Mouse (Mus musculus): ENCODE data around the gene Adarb2. TPM values are rescaled to one million over a fixed set of nuclear protein-coding genes. Genes with fewer than 3 reads are reported as not detected.

Gene Adarb2
- polyA plus RNA-seq, 1 experiment from 2014 or later, result 13.2 TPM

DNA sequence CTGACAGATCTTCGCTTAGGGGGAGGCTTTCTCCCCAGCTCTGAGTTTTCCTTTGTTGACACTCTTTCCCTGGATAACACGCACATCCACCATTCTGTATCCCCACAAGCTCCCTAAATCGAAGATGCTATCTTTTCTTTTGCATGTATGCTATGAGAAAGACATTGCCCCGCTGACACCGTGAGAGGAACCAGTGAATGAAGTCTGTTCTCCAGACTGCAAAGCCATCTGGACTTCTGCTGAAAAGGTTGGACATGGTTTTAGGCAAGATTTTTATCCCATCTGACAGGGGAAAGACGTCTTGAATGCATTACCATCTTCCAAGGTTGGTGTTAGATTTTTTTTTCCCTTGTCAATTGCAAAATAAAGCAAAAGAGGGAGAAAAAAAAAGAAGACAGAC lies 426.9 kb downstream of the Adarb2 start:
- Histone ChIP-seq H3K9me3 (no peaks in the 10 kb centered on the region), H3K4me3 (replicated peaks) (no peak overlapping the region), H3K4me1 (peaks cover 7% of the 10 kb centered on the region), H3K27me3 (no peaks in the 10 kb centered on the region), H3K27ac (no peak overlapping the region), H3K9ac (no peak overlapping the region), H3K4me2 (no peak overlapping the region), H3K36me3 (replicated peaks) (no peaks in the 10 kb centered on the region)
- ATAC-seq (ENCODE audit: low FRiP score), result no peak
- 85% methylated on average over 6 of the region's 6 CpGs for WGBS

DNA sequence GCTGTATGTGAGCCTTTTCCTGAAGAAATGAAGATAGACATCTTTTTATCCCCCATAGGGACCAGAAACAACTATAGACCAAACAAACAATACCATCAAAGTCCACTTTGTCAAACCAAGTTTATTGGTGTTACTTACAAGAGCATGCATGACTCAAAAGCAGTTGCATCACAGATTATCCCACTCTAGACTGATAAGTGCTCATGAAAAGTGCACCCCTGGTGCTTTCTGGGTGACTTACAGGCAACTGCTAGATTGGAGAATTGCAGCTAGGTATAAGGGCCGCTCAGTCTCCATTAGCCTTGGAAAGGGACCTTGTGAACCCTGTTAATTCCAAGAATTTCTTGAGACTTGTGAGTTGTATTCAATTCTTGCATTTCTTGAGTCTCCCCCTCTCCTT lies 429.0 kb downstream of the Adarb2 start:
- no peak for ATAC-seq (ENCODE audit: low FRiP score)
- Histone ChIP-seq H3K36me3 (replicated peaks) (no peaks in the 10 kb centered on the region), H3K4me1 (peaks cover 7% of the 10 kb centered on the region), H3K9ac (no peak overlapping the region), H3K9me3 (no peaks in the 10 kb centered on the region), H3K4me2 (no peak overlapping the region), H3K4me3 (replicated peaks) (no peak overlapping the region), H3K27ac (no peak overlapping the region), H3K27me3 (no peaks in the 10 kb centered on the region)
- WGBS, result 91% methylated on average over 1 of the region's 1 CpGs

DNA sequence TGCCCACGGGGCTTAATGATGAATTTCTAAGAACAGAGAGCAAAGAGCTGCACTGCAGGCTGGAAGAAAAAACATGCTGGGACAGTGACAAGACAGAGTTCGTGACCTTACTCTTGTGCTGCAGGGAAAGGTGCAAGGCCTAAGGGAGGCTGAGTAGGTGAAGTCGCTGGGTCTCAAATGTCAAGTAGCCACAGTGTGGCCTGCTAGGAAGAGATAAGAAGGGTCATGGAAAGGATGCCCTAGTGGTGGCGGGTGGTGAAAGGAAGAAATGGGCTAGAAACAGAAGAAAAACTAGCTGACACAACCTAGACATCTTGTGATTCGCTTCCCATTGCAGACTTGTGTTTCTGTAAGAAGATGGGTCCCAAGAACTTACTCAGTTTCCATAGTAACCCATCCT lies 429.4 kb downstream of the Adarb2 start:
- Histone ChIP-seq H3K4me2 (no peak overlapping the region), H3K27me3 (no peaks in the 10 kb centered on the region), H3K4me1 (peaks cover 7% of the 10 kb centered on the region), H3K27ac (no peak overlapping the region), H3K9ac (no peak overlapping the region), H3K36me3 (replicated peaks) (no peaks in the 10 kb centered on the region), H3K4me3 (replicated peaks) (no peak overlapping the region), H3K9me3 (no peaks in the 10 kb centered on the region)
- 77% methylated on average over 5 of the region's 5 CpGs for WGBS
- no peak for ATAC-seq (ENCODE audit: low FRiP score)

DNA sequence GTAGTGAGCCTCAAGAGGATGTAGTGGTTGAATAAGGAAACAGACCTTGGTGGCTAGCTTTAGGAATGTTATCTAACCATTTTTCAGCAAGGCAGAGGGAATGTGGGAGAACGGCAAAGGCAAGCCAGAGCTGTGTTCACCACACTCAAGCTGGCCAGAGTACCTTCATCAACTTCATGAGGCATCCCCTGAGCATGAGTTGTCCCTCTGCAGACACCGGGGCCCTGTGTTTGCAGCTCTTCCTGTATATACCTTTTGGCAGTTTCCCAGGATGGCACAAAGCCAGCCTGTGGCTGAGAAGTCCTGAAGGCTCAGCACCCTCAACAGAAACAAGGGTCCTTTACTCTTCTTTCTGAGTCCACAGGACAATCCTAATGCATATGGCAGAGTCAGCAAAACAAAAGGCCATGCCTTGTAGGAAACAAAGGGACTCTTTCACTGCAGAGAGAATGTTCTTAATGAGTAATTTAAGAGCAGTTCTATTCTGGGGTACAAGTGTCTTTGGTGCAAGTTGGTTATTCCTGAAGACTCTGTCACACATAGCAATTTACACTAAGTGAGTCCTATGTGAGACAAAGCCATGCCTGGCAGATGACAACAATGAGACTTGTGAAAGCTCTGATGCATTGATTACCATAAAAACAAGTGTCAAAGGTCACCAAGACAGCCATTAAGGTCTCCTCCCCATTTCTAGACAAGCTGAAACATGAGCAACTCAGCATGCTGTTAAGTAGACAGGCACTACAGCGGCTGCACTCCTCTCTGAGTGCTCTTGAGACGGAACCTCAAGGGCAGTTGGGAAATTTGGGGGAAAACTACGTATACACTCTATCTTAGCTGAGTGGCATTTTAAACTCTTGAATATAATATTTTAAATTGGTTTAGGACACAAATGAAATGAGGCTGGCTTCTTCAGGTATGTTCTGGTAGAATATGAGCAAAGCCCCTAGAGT lies 431.0 kb downstream of the Adarb2 start:
- ATAC-seq (ENCODE audit: low FRiP score), result no peak
- H3K36me3 ChIP-seq (replicated peaks), result no peaks in the 10 kb centered on the region
- H3K27me3 ChIP-seq, result no peaks in the 10 kb centered on the region
- no peak overlapping the region for H3K4me3 ChIP-seq (replicated peaks)
- peaks cover 7% of the 10 kb centered on the region for H3K4me1 ChIP-seq
- H3K27ac ChIP-seq, result no peak overlapping the region
- 72% methylated on average over 5 of the region's 5 CpGs for WGBS
- no peak overlapping the region for H3K9ac ChIP-seq
- no peak overlapping the region for H3K4me2 ChIP-seq
- no peaks in the 10 kb centered on the region for H3K9me3 ChIP-seq

DNA sequence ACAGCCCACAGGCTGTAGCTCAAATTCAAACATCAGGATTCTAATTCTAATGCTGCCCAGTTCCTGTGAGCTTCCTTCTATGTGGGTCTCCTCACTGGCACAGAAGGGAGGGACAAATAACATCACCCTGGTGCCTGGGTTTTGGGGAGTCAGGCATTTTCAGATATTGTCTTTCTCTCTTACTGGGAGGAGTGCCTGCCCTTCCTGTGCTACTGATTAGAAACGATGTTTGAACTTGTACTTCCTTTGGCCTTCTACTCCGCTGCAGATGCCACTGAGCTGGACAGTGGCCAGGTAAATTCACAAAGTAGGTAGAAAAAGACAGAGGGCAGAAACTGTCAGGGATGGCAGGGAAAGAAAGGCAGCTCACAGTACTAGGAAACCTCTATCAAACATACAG lies 439.4 kb downstream of the Adarb2 start:
- H3K4me3 ChIP-seq (replicated peaks), result no peak overlapping the region
- no peak overlapping the region for H3K27ac ChIP-seq
- no peak overlapping the region for H3K4me2 ChIP-seq
- no peaks in the 10 kb centered on the region for H3K27me3 ChIP-seq
- no peaks in the 10 kb centered on the region for H3K36me3 ChIP-seq (replicated peaks)
- ATAC-seq (ENCODE audit: low FRiP score), result no peak
- no peaks in the 10 kb centered on the region for H3K4me1 ChIP-seq
- no peak overlapping the region for H3K9ac ChIP-seq
- H3K9me3 ChIP-seq, result no peaks in the 10 kb centered on the region
- WGBS, result 89% methylated on average over 2 of the region's 2 CpGs

DNA sequence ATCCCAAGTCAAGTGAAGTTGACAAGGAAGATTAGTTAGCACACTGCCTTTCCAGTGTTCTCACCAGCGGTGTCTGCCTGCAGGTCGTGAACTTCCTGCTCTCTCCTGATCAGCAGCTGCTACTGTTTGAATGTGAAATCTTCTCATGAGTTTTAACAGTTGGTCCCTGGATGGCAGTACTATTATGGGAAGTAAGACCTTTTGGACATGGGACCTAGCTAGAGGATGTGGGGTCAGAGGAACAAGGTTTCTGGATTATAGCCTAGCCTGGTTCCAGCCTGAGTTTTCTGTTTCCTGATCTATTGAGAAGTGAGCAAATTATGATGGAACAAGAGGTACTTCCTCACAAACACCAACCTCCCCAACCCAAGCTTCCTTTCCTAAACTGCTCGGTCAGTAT lies 441.3 kb downstream of the Adarb2 start:
- Histone ChIP-seq H3K4me2 (no peak overlapping the region), H3K9ac (no peak overlapping the region), H3K4me1 (no peaks in the 10 kb centered on the region), H3K27me3 (no peaks in the 10 kb centered on the region), H3K9me3 (no peaks in the 10 kb centered on the region), H3K36me3 (replicated peaks) (no peaks in the 10 kb centered on the region), H3K4me3 (replicated peaks) (no peak overlapping the region), H3K27ac (no peak overlapping the region)
- 95% methylated on average over 3 of the region's 3 CpGs for WGBS
- no peak for ATAC-seq (ENCODE audit: low FRiP score)

DNA sequence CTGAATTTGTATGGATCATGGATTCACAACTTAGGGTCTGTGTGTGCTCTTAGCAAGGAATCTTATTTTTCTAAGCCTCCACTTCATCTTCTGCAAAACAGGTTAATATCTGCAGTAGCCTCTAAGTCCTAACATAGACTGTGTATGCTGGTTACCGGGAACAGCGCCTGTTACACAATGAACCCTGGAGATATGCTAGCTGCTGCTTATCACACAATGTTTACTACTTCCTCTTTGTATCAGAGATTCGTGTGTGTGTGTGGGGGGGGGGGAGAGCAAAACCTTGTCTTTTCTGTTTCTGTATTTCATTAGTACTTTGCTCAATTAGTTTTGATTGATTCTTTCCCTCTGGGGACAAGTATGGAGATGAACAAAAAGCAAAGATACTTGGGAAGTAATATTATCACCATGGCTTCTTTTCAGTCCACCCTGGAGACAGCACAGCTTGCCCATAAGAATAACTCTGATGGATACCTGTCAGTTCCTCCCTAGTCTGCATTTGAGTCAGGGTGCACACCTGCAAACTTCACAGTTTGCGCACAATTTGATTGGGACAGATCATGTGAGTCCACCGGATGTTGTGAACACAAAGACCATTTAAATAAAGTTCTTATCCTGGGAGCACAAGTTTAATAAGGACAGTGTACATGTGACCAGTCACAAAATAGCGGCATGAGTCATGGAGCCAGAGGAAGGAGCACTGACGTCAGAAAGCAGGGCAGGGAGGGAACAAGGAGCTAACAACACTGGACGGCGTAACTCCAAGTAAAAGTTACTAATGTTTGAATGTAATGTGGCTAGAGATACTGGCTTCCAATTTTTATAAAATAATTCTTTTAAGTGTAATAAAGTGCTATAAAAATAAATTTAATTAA lies 442.4 kb downstream of the Adarb2 start:
- no peaks in the 10 kb centered on the region for H3K27me3 ChIP-seq
- H3K36me3 ChIP-seq (replicated peaks), result no peaks in the 10 kb centered on the region
- H3K4me1 ChIP-seq, result no peaks in the 10 kb centered on the region
- no peak overlapping the region for H3K4me3 ChIP-seq (replicated peaks)
- ATAC-seq (ENCODE audit: low FRiP score), result no peak
- H3K9ac ChIP-seq, result no peak overlapping the region
- H3K9me3 ChIP-seq, result no peaks in the 10 kb centered on the region
- no peak overlapping the region for H3K27ac ChIP-seq
- no peak overlapping the region for H3K4me2 ChIP-seq
- 88% methylated on average over 9 of the region's 9 CpGs for WGBS

DNA sequence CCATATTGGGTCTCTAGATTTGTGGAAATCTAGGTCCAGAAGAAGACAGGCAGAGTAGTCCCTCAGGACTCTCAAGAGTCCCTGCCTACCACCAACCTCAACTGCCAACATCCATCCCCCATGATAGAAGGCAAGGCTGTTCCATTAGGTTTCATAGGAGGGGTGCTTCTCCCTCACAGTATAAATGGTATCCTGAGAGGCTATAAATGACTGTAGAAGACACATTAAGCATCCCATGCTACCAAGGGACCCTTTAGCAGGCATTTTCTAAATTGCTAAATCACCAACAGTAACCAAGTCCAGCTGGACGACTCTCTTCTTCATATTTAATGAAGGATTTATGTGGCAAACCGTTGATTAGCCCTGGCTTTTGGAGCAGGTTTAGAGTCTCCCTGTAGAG lies 446.6 kb downstream of the Adarb2 start:
- Histone ChIP-seq H3K27me3 (no peaks in the 10 kb centered on the region), H3K9me3 (no peaks in the 10 kb centered on the region), H3K36me3 (replicated peaks) (no peaks in the 10 kb centered on the region), H3K4me2 (no peak overlapping the region), H3K4me3 (replicated peaks) (no peak overlapping the region), H3K27ac (no peak overlapping the region), H3K4me1 (no peaks in the 10 kb centered on the region), H3K9ac (no peak overlapping the region)
- 80% methylated on average over 2 of the region's 2 CpGs for WGBS
- no peak for ATAC-seq (ENCODE audit: low FRiP score)

DNA sequence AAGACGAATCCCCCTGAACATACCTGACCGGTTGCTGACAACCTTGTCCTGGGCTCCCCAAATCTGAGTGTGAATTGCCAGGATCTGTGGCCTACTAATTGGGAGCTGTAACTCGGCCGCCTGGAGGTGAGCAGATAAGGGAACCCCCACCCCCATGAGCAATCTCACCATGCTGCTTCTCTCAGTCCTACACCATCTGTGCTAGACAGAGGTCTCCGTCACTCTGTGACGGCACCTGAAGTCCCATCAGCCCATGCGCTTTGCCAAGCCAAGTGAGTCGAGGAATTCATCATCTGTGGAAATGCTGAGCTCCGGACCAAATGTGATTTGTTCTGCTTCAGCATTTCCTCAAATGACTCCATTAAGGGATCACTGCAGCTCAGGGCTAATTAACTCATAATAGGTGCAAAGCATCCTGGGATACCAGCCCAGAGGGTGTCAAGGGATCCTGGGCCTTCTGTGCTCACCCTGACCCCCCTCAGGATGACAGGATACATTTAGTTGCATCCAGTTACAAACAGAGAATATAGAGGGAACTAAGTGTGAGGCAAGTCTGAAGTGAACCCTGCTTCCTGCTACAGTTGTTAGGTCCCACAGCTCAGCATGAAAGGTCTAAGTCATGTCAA lies 462.1 kb downstream of the Adarb2 start:
- Histone ChIP-seq H3K36me3 (replicated peaks) (no peaks in the 10 kb centered on the region), H3K27ac (no peak overlapping the region), H3K4me1 (no peaks in the 10 kb centered on the region), H3K9ac (no peak overlapping the region), H3K27me3 (no peaks in the 10 kb centered on the region), H3K9me3 (no peaks in the 10 kb centered on the region), H3K4me2 (no peak overlapping the region), H3K4me3 (replicated peaks) (no peak overlapping the region)
- WGBS, result 92% methylated on average over 9 of the region's 9 CpGs
- no peak for ATAC-seq (ENCODE audit: low FRiP score)

DNA sequence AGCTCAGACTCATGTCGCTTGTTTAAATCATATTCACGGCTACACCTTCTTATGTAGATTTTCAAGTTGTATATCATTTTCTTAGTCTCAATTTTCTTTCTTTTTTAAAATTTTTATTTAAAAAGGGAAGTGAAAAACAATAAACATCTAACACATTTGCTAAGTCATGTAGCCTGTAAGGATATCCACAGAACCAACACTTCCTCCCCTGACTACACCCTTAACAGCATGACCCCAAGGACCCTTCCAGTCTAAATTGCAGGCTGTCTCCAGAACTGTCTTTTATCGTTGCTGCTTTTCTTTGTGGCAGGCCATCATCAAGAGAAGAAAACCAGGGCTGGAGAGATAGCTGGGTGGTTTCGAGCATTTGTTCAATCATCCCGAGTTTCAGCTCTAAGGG lies 474.5 kb downstream of the Adarb2 start:
- no peak for ATAC-seq (ENCODE audit: low FRiP score)

DNA sequence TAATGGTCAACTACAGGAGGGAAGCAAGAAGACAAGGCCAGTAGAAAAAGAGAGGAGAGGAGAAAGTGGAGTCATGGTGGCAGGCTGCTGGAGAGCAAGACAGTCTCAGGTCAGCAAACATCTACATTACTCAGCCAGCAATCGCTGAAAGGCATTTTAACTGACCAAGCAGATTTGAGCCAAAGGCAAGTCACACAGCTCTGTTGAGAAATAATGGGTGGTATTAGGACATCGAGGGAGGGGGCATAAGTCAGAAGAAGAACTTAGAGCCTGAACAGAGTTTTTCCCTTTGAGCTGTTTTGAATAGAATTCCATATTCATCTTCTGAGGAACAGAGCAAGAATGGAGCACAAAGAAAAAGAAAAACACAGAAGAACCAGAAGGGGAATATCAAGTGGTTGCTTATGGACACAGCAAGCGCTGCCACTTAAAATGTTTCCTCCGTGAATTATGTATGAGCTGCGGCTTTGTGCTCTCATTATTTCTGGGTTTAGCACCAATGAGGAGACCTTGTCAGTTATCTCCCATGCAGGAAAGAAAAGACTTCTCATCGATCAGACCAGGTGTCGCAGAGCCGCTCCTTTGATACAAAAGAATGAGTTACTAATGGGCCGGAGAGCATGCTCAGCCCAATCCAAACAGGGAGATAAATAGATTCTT lies 477.9 kb downstream of the Adarb2 start:
- Histone ChIP-seq H3K27me3 (no peaks in the 10 kb centered on the region), H3K4me2 (no peak overlapping the region), H3K36me3 (replicated peaks) (no peaks in the 10 kb centered on the region), H3K9ac (no peak overlapping the region), H3K4me1 (peaks cover 8% of the 10 kb centered on the region), H3K4me3 (replicated peaks) (no peak overlapping the region), H3K9me3 (no peaks in the 10 kb centered on the region), H3K27ac (0 out of 2 replicates have a peak overlapping the region, but pooled peaks have one; percentile 32)
- ATAC-seq (ENCODE audit: low FRiP score), result peak; percentile 67
- whole genome bisulfite sequencing, result 36% methylated on average over 9 of the region's 9 CpGs

More for the DNA sequence above, 474.5 kb downstream of the Adarb2 start:
- H3K36me3 ChIP-seq (replicated peaks), result no peaks in the 10 kb centered on the region
- no peak overlapping the region for H3K27ac ChIP-seq
- peaks cover 8% of the 10 kb centered on the region for H3K4me1 ChIP-seq
- no peaks in the 10 kb centered on the region for H3K27me3 ChIP-seq
- H3K9ac ChIP-seq, result no peak overlapping the region
- no peak overlapping the region for H3K4me3 ChIP-seq (replicated peaks)
- H3K9me3 ChIP-seq, result no peaks in the 10 kb centered on the region
- H3K4me2 ChIP-seq, result no peak overlapping the region
- WGBS, result 83% methylated on average over 5 of the region's 5 CpGs

DNA sequence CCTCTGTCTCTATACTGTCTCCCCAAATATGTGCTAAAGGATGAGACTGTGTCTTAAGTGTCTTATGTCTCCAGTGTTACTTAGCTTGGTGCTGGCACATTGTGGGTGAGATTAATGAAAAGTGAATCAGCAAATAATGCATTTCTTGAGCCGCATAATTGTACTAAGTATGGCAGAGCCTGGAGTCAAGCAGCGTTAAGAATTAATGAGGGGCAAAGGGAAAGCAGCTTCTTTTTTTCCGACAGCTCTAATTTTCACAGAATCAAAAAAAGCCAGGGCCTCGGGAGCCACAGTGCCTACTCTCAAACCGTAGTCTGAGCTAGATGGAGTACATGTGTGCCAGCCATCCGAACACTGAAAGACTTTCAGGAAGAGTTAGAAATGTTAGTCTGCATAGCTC lies 488.8 kb downstream of the Adarb2 start:
- Histone ChIP-seq H3K36me3 (replicated peaks) (no peaks in the 10 kb centered on the region), H3K9me3 (no peaks in the 10 kb centered on the region), H3K27ac (no peak overlapping the region), H3K4me1 (peaks cover 7% of the 10 kb centered on the region), H3K27me3 (no peaks in the 10 kb centered on the region), H3K9ac (no peak overlapping the region), H3K4me2 (no peak overlapping the region), H3K4me3 (replicated peaks) (no peak overlapping the region)
- WGBS, result 39% methylated on average over 6 of the region's 6 CpGs
- ATAC-seq (ENCODE audit: low FRiP score), result peak; percentile 18; the same call in 1 of the 2 replicates
